Mouse (Mus musculus): ENCODE measurements at regions not wholly inside any gene's neighbourhood (a gene's known extent, or its start where the extent isn't known, plus 50 kb on each side); places are given as distances from the start of the nearest gene placed in this dataset.

- no peak overlapping the region for H3K4me3 ChIP-seq (ENCODE audit: control insufficient read depth in 1 of 2, insufficient read depth in 1 of 2, low read depth in 2 of 2, low read length in 2 of 2)
- no peaks in the 10 kb centered on the region for H3K9me3 ChIP-seq (replicated peaks; ENCODE audit: insufficient read depth, low read length)
- no peak overlapping the region for H3K9ac ChIP-seq (ENCODE audit: control insufficient read depth, low read depth, low read length, poor library complexity, severe bottlenecking)
- DNase-seq (ENCODE audit: low read depth, low spot score) = no peak
- H3K27ac ChIP-seq (ENCODE audit: control insufficient read depth, low read depth, low read length) = no peak overlapping the region
- H3K79me2 ChIP-seq (ENCODE audit: control insufficient read depth, insufficient read depth, low read length, poor library complexity) = no peaks in the 10 kb centered on the region
- TF ChIP-seq MYB (IDR thresholded peaks at IDR 0.05; ENCODE audit: low read depth, low read length) (no peak), GABPA (IDR thresholded peaks at IDR 0.05; ENCODE audit: low read depth, low read length) (no peak), ZNF384 (IDR thresholded peaks at IDR 0.05; ENCODE audit: low read depth, low read length) (no peak), POLR2AphosphoS5 (IDR thresholded peaks at IDR 0.05; ENCODE audit: borderline replicate concordance, low read depth, low read length) (no peak), KAT2A (conservative IDR thresholded peaks at IDR 0.05; ENCODE audit: low read depth, low read length) (no peak), TBP (IDR thresholded peaks at IDR 0.05; ENCODE audit: low read depth, low read length) (no peak), BHLHE40 (IDR thresholded peaks at IDR 0.05; ENCODE audit: borderline replicate concordance, low read depth, low read length) (no peak), CHD1 (IDR thresholded peaks at IDR 0.05; ENCODE audit: low read depth, low read length) (no peak), USF1 (IDR thresholded peaks at IDR 0.05; ENCODE audit: low read depth, low read length) (no peak), NELFE (IDR thresholded peaks at IDR 0.05; ENCODE audit: low read depth, low read length) (no peak), NRF1 (IDR thresholded peaks at IDR 0.05; ENCODE audit: insufficient read depth, low read depth, low read length, poor library complexity, severe bottlenecking) (no peak), CHD2 (IDR thresholded peaks at IDR 0.05; ENCODE audit: low read length) (no peak), TAL1 (IDR thresholded peaks at IDR 0.05; ENCODE audit: low read length) (no peak), MAZ (IDR thresholded peaks at IDR 0.05; ENCODE audit: low read depth, low read length) (no peak)
- peaks cover 32 to 56% of the 10 kb centered on the region in 2 experiments for H3K4me1 ChIP-seq (ENCODE audit: control insufficient read depth in 1 of 2, insufficient read depth in 2 of 2, low read length in 2 of 2)
- H3K36me3 ChIP-seq (ENCODE audit: control insufficient read depth in 1 of 2, insufficient read depth in 2 of 2, low read length in 2 of 2) = peaks cover 0 to 52% of the 10 kb centered on the region in 2 experiments; a peak in 2 of 4 replicates
- H3K27me3 ChIP-seq (ENCODE audit: control insufficient read depth in 1 of 2, insufficient read depth in 2 of 2, low read length in 2 of 2) = no peaks in the 10 kb centered on the region
Observed at GRCm38 (mm10) chr15:96773656-96774055, 74.1 kb upstream of the Slc38a2 start.

- DNase-seq (ENCODE audit: low read depth, low spot score) = no peak
- Histone ChIP-seq H3K27me3 (ENCODE audit: control insufficient read depth in 1 of 2, insufficient read depth in 2 of 2, low read length in 2 of 2) (no peaks in the 10 kb centered on the region), H3K9ac (ENCODE audit: control insufficient read depth, low read depth, low read length, poor library complexity, severe bottlenecking) (no peak overlapping the region), H3K4me3 (ENCODE audit: control insufficient read depth in 1 of 2, insufficient read depth in 1 of 2, low read depth in 2 of 2, low read length in 2 of 2) (no peak overlapping the region), H3K4me1 (ENCODE audit: control insufficient read depth in 1 of 2, insufficient read depth in 2 of 2, low read length in 2 of 2) (peaks cover 34 to 55% of the 10 kb centered on the region in 2 experiments), H3K27ac (ENCODE audit: control insufficient read depth, low read depth, low read length) (no peak overlapping the region), H3K36me3 (ENCODE audit: control insufficient read depth in 1 of 2, insufficient read depth in 2 of 2, low read length in 2 of 2) (peaks cover 0 to 51% of the 10 kb centered on the region in 2 experiments; a peak in 2 of 4 replicates), H3K9me3 (replicated peaks; ENCODE audit: insufficient read depth, low read length) (no peaks in the 10 kb centered on the region), H3K79me2 (ENCODE audit: control insufficient read depth, insufficient read depth, low read length, poor library complexity) (no peaks in the 10 kb centered on the region; the same call in 1 of the 2 replicates)
- TF ChIP-seq GATA1 (IDR thresholded peaks at IDR 0.05; ENCODE audit: low read depth, low read length) (no peak), E2F4 (IDR thresholded peaks at IDR 0.05; ENCODE audit: borderline replicate concordance, low read depth, low read length) (no peak), UBTF (IDR thresholded peaks at IDR 0.05; ENCODE audit: borderline replicate concordance, insufficient read depth, low read depth, low read length) (no peak), ZC3H11A (IDR thresholded peaks at IDR 0.05; ENCODE audit: low read depth, low read length) (no peak)
Observed at GRCm38 (mm10) chr15:96772701-96773100, 73.2 kb upstream of the Slc38a2 start.

All from MEL (cell line).